Mouse (Mus musculus): ENCODE measurements at regions not wholly inside any gene's neighbourhood (a gene's known extent, or its start where the extent isn't known, plus 50 kb on each side); places are given as distances from the start of the nearest gene placed in this dataset.
"Not testable (repeated sequence)": the region's sequence is repeated elsewhere in the genome, so short reads cannot be mapped to it uniquely, and the experiment has no call there.

- Histone ChIP-seq H3K36me3 (ENCODE audit: control insufficient read depth, insufficient read depth, low read length) (no peaks in the 10 kb centered on the region), H3K4me2 (ENCODE audit: low read depth) (no peak overlapping the region), H3K4me3 (ENCODE audit: low read depth, low read length) (no peak overlapping the region), H3K27ac (ENCODE audit: low read depth, low read length) (no peak overlapping the region), H3K4me1 (ENCODE audit: control insufficient read depth, insufficient read depth, low read length) (no peaks in the 10 kb centered on the region), H3K9me3 (ENCODE audit: control insufficient read depth, low read length) (no peaks in the 10 kb centered on the region), H3K27me3 (ENCODE audit: control insufficient read depth, insufficient read depth, low read length) (no peaks in the 10 kb centered on the region), H3K9ac (ENCODE audit: low read length) (no peak overlapping the region)
- ATAC-seq (ENCODE audit: insufficient read depth, low FRiP score, low TSS enrichment) (no peak), DNase-seq (ENCODE audit: low spot score) (no peak)
Observed at GRCm38 (mm10) chr7:61615156-61615555, 731.2 kb upstream of the Ndn start.

DNA sequence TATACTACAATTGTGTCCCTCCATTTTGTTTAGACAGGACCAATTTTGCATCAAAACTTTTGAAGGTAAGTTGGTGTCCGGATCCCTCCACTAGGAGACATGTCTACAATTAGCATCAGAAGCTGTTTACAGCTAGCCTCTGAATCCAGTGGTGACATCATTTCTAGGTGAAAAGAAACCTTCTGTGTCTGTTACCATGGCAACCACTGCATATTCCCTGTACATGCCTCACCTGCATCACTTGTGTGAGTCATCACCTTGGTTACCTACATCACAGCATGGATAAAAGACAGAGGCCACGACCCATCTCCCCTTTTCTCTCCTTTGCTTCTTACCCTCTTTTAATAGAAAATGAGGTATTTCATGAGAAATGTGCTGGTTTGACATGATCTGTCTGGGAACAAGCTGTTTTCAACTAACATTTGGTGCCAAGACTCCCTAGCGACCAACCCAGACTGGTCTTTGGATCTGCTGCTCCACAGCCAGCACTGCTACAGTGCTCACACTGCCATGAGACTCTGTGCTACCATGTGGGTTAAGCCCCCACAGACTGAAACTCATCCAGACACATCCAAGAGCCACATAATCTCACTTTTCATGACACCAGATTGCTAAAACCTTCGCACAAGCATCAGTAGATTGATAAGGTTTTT lies 701.4 kb upstream of the Ndn start:
- 76% methylated on average over 4 of the region's 4 CpGs for WGBS
- no peak overlapping the region for H3K27ac ChIP-seq (ENCODE audit: low read depth, low read length)
- H3K4me3 ChIP-seq (ENCODE audit: low read depth, low read length) = no peak overlapping the region
- H3K27me3 ChIP-seq (ENCODE audit: control insufficient read depth, insufficient read depth, low read length) = no peaks in the 10 kb centered on the region
- no peak overlapping the region for H3K9ac ChIP-seq (ENCODE audit: low read length)
- H3K9me3 ChIP-seq (ENCODE audit: control insufficient read depth, low read length) = peaks cover 6% of the 10 kb centered on the region; the same call in 1 of the 2 replicates
- no peaks in the 10 kb centered on the region for H3K36me3 ChIP-seq (ENCODE audit: control insufficient read depth, insufficient read depth, low read length)
- H3K4me1 ChIP-seq (ENCODE audit: control insufficient read depth, insufficient read depth, low read length) = no peaks in the 10 kb centered on the region
- DNase-seq (ENCODE audit: low spot score) (no peak), ATAC-seq (ENCODE audit: insufficient read depth, low FRiP score, low TSS enrichment) (no peak)
- no peak overlapping the region for H3K4me2 ChIP-seq (ENCODE audit: low read depth)

- H3K9ac ChIP-seq (ENCODE audit: low read length) = no peak overlapping the region
- WGBS = 89% methylated on average over 3 of the region's 3 CpGs
- H3K4me1 ChIP-seq (ENCODE audit: control insufficient read depth, insufficient read depth, low read length) = no peaks in the 10 kb centered on the region
- no peak overlapping the region for H3K4me3 ChIP-seq (ENCODE audit: low read depth, low read length)
- H3K27me3 ChIP-seq (ENCODE audit: control insufficient read depth, insufficient read depth, low read length) = no peaks in the 10 kb centered on the region
- H3K27ac ChIP-seq (ENCODE audit: low read depth, low read length) = no peak overlapping the region
- no peaks in the 10 kb centered on the region for H3K9me3 ChIP-seq (ENCODE audit: control insufficient read depth, low read length)
- ATAC-seq (ENCODE audit: insufficient read depth, low FRiP score, low TSS enrichment) (no peak), DNase-seq (ENCODE audit: low spot score) (no peak)
- no peak overlapping the region for H3K4me2 ChIP-seq (ENCODE audit: low read depth)
- no peaks in the 10 kb centered on the region for H3K36me3 ChIP-seq (ENCODE audit: control insufficient read depth, insufficient read depth, low read length)
Observed at GRCm38 (mm10) chr7:61658086-61658485, 688.3 kb upstream of the Ndn start.

DNA sequence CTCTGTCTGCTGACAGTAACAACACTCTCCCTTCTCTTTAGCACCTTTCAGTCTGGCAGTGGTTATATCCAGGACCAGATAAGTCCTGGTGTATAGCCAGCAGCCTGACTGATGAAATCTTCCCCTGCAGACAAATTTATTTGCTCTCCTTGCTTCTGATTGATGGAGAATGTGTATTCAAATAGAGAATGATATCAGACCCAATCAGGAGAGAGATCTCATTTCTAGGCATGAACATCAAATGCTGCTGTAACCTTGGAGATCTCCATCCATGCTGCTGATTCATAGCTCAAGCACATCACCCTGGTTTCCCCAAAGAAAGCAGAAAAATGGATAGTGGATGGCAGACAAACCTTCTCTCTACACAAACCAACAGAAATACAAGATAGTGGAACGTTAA lies 663.3 kb upstream of the Ndn start:
- Histone ChIP-seq H3K9ac (ENCODE audit: low read length) (no peak overlapping the region), H3K27me3 (ENCODE audit: control insufficient read depth, insufficient read depth, low read length) (no peaks in the 10 kb centered on the region), H3K9me3 (ENCODE audit: control insufficient read depth, low read length) (no peaks in the 10 kb centered on the region), H3K4me2 (ENCODE audit: low read depth) (no peak overlapping the region), H3K36me3 (ENCODE audit: control insufficient read depth, insufficient read depth, low read length) (no peaks in the 10 kb centered on the region), H3K4me1 (ENCODE audit: control insufficient read depth, insufficient read depth, low read length) (no peaks in the 10 kb centered on the region), H3K27ac (ENCODE audit: low read depth, low read length) (no peak overlapping the region), H3K4me3 (ENCODE audit: low read depth, low read length) (no peak overlapping the region)
- no peak for ATAC-seq (ENCODE audit: insufficient read depth, low FRiP score, low TSS enrichment)
- WGBS = 81% methylated on average over 1 of the region's 1 CpGs
- DNase-seq (ENCODE audit: low spot score) = no peak

DNA sequence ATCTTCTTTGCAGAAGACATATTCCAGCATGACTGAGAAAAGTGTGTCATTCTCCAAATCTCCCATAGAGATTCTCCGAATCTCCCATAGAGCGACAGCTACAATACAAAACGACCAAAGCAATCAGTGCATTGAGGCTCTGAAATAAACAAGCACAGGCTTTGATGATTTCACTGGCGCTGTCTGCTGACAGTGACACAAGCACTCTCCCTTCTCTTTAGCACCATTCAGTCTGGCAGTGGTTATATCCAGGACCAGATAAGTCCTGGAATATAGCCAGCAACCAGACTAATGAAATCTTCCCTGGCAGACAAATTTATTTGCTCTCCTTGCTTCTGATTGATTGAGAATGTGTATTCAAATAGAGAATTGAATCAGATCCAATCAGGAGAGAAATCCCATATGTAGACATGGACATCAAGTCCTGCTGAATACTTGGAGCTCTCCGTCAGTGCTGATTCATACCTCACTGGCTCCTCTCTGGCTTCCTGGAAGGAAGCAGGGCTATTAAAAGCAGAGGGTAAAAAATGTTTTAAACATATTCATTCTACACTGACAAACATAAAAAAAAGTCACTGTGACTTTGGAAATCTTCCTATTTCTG lies 661.2 kb upstream of the Ndn start:
- Histone ChIP-seq H3K4me1 (ENCODE audit: control insufficient read depth, insufficient read depth, low read length) (no peaks in the 10 kb centered on the region), H3K9me3 (ENCODE audit: control insufficient read depth, low read length) (no peaks in the 10 kb centered on the region), H3K36me3 (ENCODE audit: control insufficient read depth, insufficient read depth, low read length) (no peaks in the 10 kb centered on the region), H3K27me3 (ENCODE audit: control insufficient read depth, insufficient read depth, low read length) (no peaks in the 10 kb centered on the region), H3K27ac (ENCODE audit: low read depth, low read length) (no peak overlapping the region), H3K9ac (ENCODE audit: low read length) (no peak overlapping the region), H3K4me3 (ENCODE audit: low read depth, low read length) (no peak overlapping the region), H3K4me2 (ENCODE audit: low read depth) (no peak overlapping the region)
- DNase-seq (ENCODE audit: low spot score) (no peak), ATAC-seq (ENCODE audit: insufficient read depth, low FRiP score, low TSS enrichment) (no peak)
- 77% methylated on average over 5 of the region's 5 CpGs for WGBS

- no peak overlapping the region for H3K27ac ChIP-seq (ENCODE audit: low read depth, low read length)
- no peaks in the 10 kb centered on the region for H3K4me1 ChIP-seq (ENCODE audit: control insufficient read depth, insufficient read depth, low read length)
- H3K27me3 ChIP-seq (ENCODE audit: control insufficient read depth, insufficient read depth, low read length) = no peaks in the 10 kb centered on the region
- H3K9me3 ChIP-seq (ENCODE audit: control insufficient read depth, low read length) = no peaks in the 10 kb centered on the region
- no peak for ATAC-seq (ENCODE audit: insufficient read depth, low FRiP score, low TSS enrichment)
- no peak overlapping the region for H3K4me3 ChIP-seq (ENCODE audit: low read depth, low read length)
- no peak for DNase-seq (ENCODE audit: low spot score)
- no peaks in the 10 kb centered on the region for H3K36me3 ChIP-seq (ENCODE audit: control insufficient read depth, insufficient read depth, low read length)
- H3K4me2 ChIP-seq (ENCODE audit: low read depth) = no peak overlapping the region
- H3K9ac ChIP-seq (ENCODE audit: low read length) = no peak overlapping the region
Observed at GRCm38 (mm10) chr7:61726149-61726548, 620.2 kb upstream of the Ndn start.

- DNase-seq (ENCODE audit: low spot score) = no peak
- Histone ChIP-seq H3K27ac (ENCODE audit: low read depth, low read length) (no peak overlapping the region), H3K9me3 (ENCODE audit: control insufficient read depth, low read length) (no peaks in the 10 kb centered on the region), H3K4me1 (ENCODE audit: control insufficient read depth, insufficient read depth, low read length) (no peaks in the 10 kb centered on the region), H3K9ac (ENCODE audit: low read length) (no peak overlapping the region), H3K36me3 (ENCODE audit: control insufficient read depth, insufficient read depth, low read length) (no peaks in the 10 kb centered on the region), H3K27me3 (ENCODE audit: control insufficient read depth, insufficient read depth, low read length) (no peaks in the 10 kb centered on the region), H3K4me3 (ENCODE audit: low read depth, low read length) (no peak overlapping the region), H3K4me2 (ENCODE audit: low read depth) (no peak overlapping the region)
- ATAC-seq (ENCODE audit: insufficient read depth, low FRiP score, low TSS enrichment) = no peak
- 75% methylated on average over 1 of the region's 1 CpGs for WGBS
Observed at GRCm38 (mm10) chr7:61737511-61737910, 608.9 kb upstream of the Ndn start.

DNA sequence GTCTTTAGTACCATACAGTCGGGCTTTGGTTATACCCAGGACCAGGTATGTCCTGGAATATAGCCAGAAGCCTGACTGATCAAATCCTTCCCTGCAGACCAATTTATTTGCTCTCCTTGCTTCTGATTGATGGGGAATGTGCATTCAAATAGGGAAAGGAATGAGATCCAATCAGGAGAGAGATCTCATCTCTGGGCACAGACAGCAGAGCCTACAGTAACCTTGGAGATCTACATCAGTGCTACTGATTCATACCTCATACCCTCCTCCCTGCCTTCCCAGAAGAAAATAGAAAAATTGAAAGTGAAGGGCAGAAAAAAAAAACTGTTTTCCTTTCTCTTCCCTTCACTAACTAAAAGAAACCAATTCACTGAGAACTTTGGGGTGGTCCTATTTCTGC lies 607.0 kb upstream of the Ndn start:
- no CpG with 5 or more reads among the region's 1 CpGs for WGBS

GRCm38 (mm10) chr7:61769826-61770225 lies 576.5 kb upstream of the Ndn start:
- H3K9me3 ChIP-seq (ENCODE audit: control insufficient read depth, low read length) = no peaks in the 10 kb centered on the region
- DNase-seq (ENCODE audit: low spot score) = no peak

More for the DNA sequence above, 607.0 kb upstream of the Ndn start:
- not testable (repeated sequence) for DNase-seq (ENCODE audit: low spot score); ATAC-seq (ENCODE audit: insufficient read depth, low FRiP score, low TSS enrichment); H3K27ac ChIP-seq (ENCODE audit: low read depth, low read length); H3K9me3 ChIP-seq (ENCODE audit: control insufficient read depth, low read length); H3K36me3 ChIP-seq (ENCODE audit: control insufficient read depth, insufficient read depth, low read length); H3K4me3 ChIP-seq (ENCODE audit: low read depth, low read length); H3K4me1 ChIP-seq (ENCODE audit: control insufficient read depth, insufficient read depth, low read length); H3K27me3 ChIP-seq (ENCODE audit: control insufficient read depth, insufficient read depth, low read length); H3K9ac ChIP-seq (ENCODE audit: low read length); H3K4me2 ChIP-seq (ENCODE audit: low read depth)

More at GRCm38 (mm10) chr7:61769826-61770225, 576.5 kb upstream of the Ndn start:
- H3K4me3 ChIP-seq (ENCODE audit: low read depth, low read length) = no peak overlapping the region
- H3K27me3 ChIP-seq (ENCODE audit: control insufficient read depth, insufficient read depth, low read length) = no peaks in the 10 kb centered on the region
- H3K9ac ChIP-seq (ENCODE audit: low read length) = no peak overlapping the region
- no peaks in the 10 kb centered on the region for H3K36me3 ChIP-seq (ENCODE audit: control insufficient read depth, insufficient read depth, low read length)
- H3K27ac ChIP-seq (ENCODE audit: low read depth, low read length) = no peak overlapping the region
- ATAC-seq (ENCODE audit: insufficient read depth, low FRiP score, low TSS enrichment) = no peak
- H3K4me2 ChIP-seq (ENCODE audit: low read depth) = no peak overlapping the region
- no peaks in the 10 kb centered on the region for H3K4me1 ChIP-seq (ENCODE audit: control insufficient read depth, insufficient read depth, low read length)

Measured in neural tube, embryonic 11.5 days (tissue).